Mouse (Mus musculus): ENCODE data around the gene Ppp2r5c.

- TF ChIP-seq CTCF (IDR thresholded peaks at IDR 0.05; ENCODE audit: extremely low read depth, insufficient read depth, insufficient read length, insufficient replicate concordance), result no peak
- TF ChIP-seq POLR2A (IDR thresholded peaks at IDR 0.05; ENCODE audit: low read depth, low read length), result no peak
These were observed 16.9 kb upstream of the Ppp2r5c start for GRCm38 (mm10) chr12:110429990-110430389.

Measured in spleen, adult 2 months (tissue).